Mouse (Mus musculus) midbrain, embryonic 10.5 days (tissue): Measurements from ENCODE around the gene Exoc7. TPM values are rescaled to one million over a fixed set of nuclear protein-coding genes. Genes with fewer than 3 reads are reported as not detected.

Experiments used
- DNase-seq: peaks from one replicate; pipeline ENCODE4 v3.0.0-alpha.2; 2017; ENCODE audit warnings: low spot score
- H3K27ac ChIP-seq: fragments of 300-500 bp; sonication (generic); replicated peaks from 2 replicates; pipeline ENCODE4 v1.5.1; 2016; ENCODE audit warnings: mild to moderate bottlenecking
- H3K27me3 ChIP-seq: fragments of 300-500 bp; sonication (generic); 2 replicates; pipeline ENCODE4 v1.6.1; 2016; ENCODE audit warnings: low read depth, mild to moderate bottlenecking; ENCODE audit not compliant: poor library complexity, severe bottlenecking
- H3K36me3 ChIP-seq: fragments of 300-500 bp; sonication (generic); 2 replicates; pipeline ENCODE4 v1.6.1; 2016; ENCODE audit warnings: mild to moderate bottlenecking, moderate library complexity
- H3K4me1 ChIP-seq: fragments of 300-500 bp; sonication (generic); 2 replicates; pipeline ENCODE4 v1.6.1; 2016
- H3K4me3 ChIP-seq: fragments of 300-500 bp; sonication (generic); 2 replicates; pipeline ENCODE4 v1.5.1; 2016; ENCODE audit warnings: mild to moderate bottlenecking, moderate library complexity
- H3K9me3 ChIP-seq: fragments of 300-500 bp; sonication (generic); replicated peaks from 2 replicates; pipeline ENCODE4 v1.6.1; 2016; ENCODE audit warnings: mild to moderate bottlenecking
- WGBS: fragments of 180-500 bp; shearing (Covaris S2); methylation state at CpG from one replicate; pipeline ENCODE4 v1.1.7; 2016; 5-methylcytosine and 5-hydroxymethylcytosine counted together
- polyA plus RNA-seq: library from polyadenylated mRNA; unstranded; fragments of >200 nt; fragmentation: Nextera tagmentation; extraction: Ambion mirVana; gene quantifications from 2 replicates; pipeline ENCODE4 v1.2.1, GENCODE M21; 2016

The Exoc7 gene
- polyA plus RNA-seq, 1 experiment from 2014 or later: 57.6 TPM

GRCm38 (mm10) chr11:116267637-116268036 is 39.4 kb downstream of the Exoc7 start:
- Histone ChIP-seq H3K27me3 (no peaks in the 10 kb centered on the region), H3K4me3 (no peak overlapping the region), H3K4me1 (peaks cover 11% of the 10 kb centered on the region), H3K36me3 (peaks cover 100% of the 10 kb centered on the region), H3K27ac (no peak overlapping the region), H3K9me3 (no peaks in the 10 kb centered on the region)
- DNase-seq: no peak
- 87% methylated on average over 8 of the region's 8 CpGs for WGBS

GRCm38 (mm10) chr11:116265850-116266249 is 41.2 kb downstream of the Exoc7 start:
- no peaks in the 10 kb centered on the region for H3K4me1 ChIP-seq
- WGBS: 88% methylated on average over 4 of the region's 4 CpGs
- H3K27ac ChIP-seq: no peak overlapping the region
- DNase-seq: no peak
- no peaks in the 10 kb centered on the region for H3K27me3 ChIP-seq
- no peaks in the 10 kb centered on the region for H3K9me3 ChIP-seq
- H3K4me3 ChIP-seq: no peak overlapping the region
- H3K36me3 ChIP-seq: peaks cover 100% of the 10 kb centered on the region

- H3K9me3 ChIP-seq: no peaks in the 10 kb centered on the region
- H3K27ac ChIP-seq: no peak overlapping the region
- DNase-seq: no peak
- no peaks in the 10 kb centered on the region for H3K27me3 ChIP-seq
- 92% methylated on average over 11 of the region's 11 CpGs for WGBS
- peaks cover 100% of the 10 kb centered on the region for H3K36me3 ChIP-seq
- H3K4me1 ChIP-seq: no peaks in the 10 kb centered on the region
- no peak overlapping the region for H3K4me3 ChIP-seq
Measured at GRCm38 (mm10) chr11:116265352-116265751, 41.7 kb downstream of the Exoc7 start.

GRCm38 (mm10) chr11:116260259-116260658 is 46.8 kb downstream of the Exoc7 start:
- Histone ChIP-seq H3K27me3 (no peaks in the 10 kb centered on the region), H3K9me3 (no peaks in the 10 kb centered on the region), H3K36me3 (peaks cover 100% of the 10 kb centered on the region), H3K4me1 (no peaks in the 10 kb centered on the region), H3K4me3 (no peak overlapping the region), H3K27ac (no peak overlapping the region)
- 92% methylated on average over 7 of the region's 7 CpGs for WGBS
- no peak for DNase-seq

GRCm38 (mm10) chr11:116259461-116259860 is 47.6 kb downstream of the Exoc7 start:
- Histone ChIP-seq H3K36me3 (peaks cover 100% of the 10 kb centered on the region), H3K4me1 (no peaks in the 10 kb centered on the region), H3K27me3 (no peaks in the 10 kb centered on the region), H3K4me3 (no peak overlapping the region), H3K9me3 (no peaks in the 10 kb centered on the region), H3K27ac (no peak overlapping the region)
- DNase-seq: no peak
- 94% methylated on average over 8 of the region's 8 CpGs for WGBS

- H3K36me3 ChIP-seq: peaks cover 100% of the 10 kb centered on the region
- no peak overlapping the region for H3K4me3 ChIP-seq
- no peaks in the 10 kb centered on the region for H3K27me3 ChIP-seq
- no peak overlapping the region for H3K27ac ChIP-seq
- no peak for DNase-seq
- whole genome bisulfite sequencing: 92% methylated on average over 9 of the region's 9 CpGs
- H3K9me3 ChIP-seq: no peaks in the 10 kb centered on the region
- no peaks in the 10 kb centered on the region for H3K4me1 ChIP-seq
Measured at GRCm38 (mm10) chr11:116255982-116256675, 50.9 kb downstream of the Exoc7 start.

GRCm38 (mm10) chr11:116255090-116255981 is 51.7 kb downstream of the Exoc7 start:
- WGBS: 92% methylated on average over 22 of the region's 22 CpGs
- Histone ChIP-seq H3K27ac (no peak overlapping the region), H3K4me3 (no peak overlapping the region), H3K9me3 (no peaks in the 10 kb centered on the region), H3K4me1 (no peaks in the 10 kb centered on the region), H3K36me3 (peaks cover 100% of the 10 kb centered on the region), H3K27me3 (no peaks in the 10 kb centered on the region)
- DNase-seq: no peak

- Histone ChIP-seq H3K4me1 (no peaks in the 10 kb centered on the region), H3K36me3 (peaks cover 100% of the 10 kb centered on the region), H3K4me3 (no peak overlapping the region), H3K27ac (no peak overlapping the region), H3K27me3 (no peaks in the 10 kb centered on the region), H3K9me3 (no peaks in the 10 kb centered on the region)
- DNase-seq: no peak
- 95% methylated on average over 9 of the region's 9 CpGs for WGBS
Measured at GRCm38 (mm10) chr11:116254627-116255026, 52.4 kb downstream of the Exoc7 start.

- 92% methylated on average over 3 of the region's 3 CpGs for WGBS
- peaks cover 100% of the 10 kb centered on the region for H3K36me3 ChIP-seq
- DNase-seq: no peak
- H3K27me3 ChIP-seq: no peaks in the 10 kb centered on the region
- no peaks in the 10 kb centered on the region for H3K4me1 ChIP-seq
- no peak overlapping the region for H3K4me3 ChIP-seq
- no peaks in the 10 kb centered on the region for H3K9me3 ChIP-seq
- H3K27ac ChIP-seq: no peak overlapping the region
Measured at GRCm38 (mm10) chr11:116253076-116253600, 53.9 kb downstream of the Exoc7 start.

- no peaks in the 10 kb centered on the region for H3K4me1 ChIP-seq
- no peaks in the 10 kb centered on the region for H3K27me3 ChIP-seq
- peaks cover 100% of the 10 kb centered on the region for H3K36me3 ChIP-seq
- no peaks in the 10 kb centered on the region for H3K9me3 ChIP-seq
- H3K27ac ChIP-seq: no peak overlapping the region
- WGBS: 97% methylated on average over 8 of the region's 8 CpGs
- H3K4me3 ChIP-seq: no peak overlapping the region
- DNase-seq: no peak
Measured at GRCm38 (mm10) chr11:116250898-116251297, 56.1 kb downstream of the Exoc7 start.

- Histone ChIP-seq H3K4me3 (no peak overlapping the region), H3K9me3 (no peaks in the 10 kb centered on the region), H3K27ac (no peak overlapping the region), H3K27me3 (no peaks in the 10 kb centered on the region), H3K36me3 (peaks cover 100% of the 10 kb centered on the region), H3K4me1 (no peaks in the 10 kb centered on the region)
- DNase-seq: no peak
- 87% methylated on average over 14 of the region's 14 CpGs for WGBS
Measured at GRCm38 (mm10) chr11:116247502-116248222, 59.4 kb downstream of the Exoc7 start.

GRCm38 (mm10) chr11:116245616-116246015 is 61.4 kb downstream of the Exoc7 start:
- no peak for DNase-seq
- no peaks in the 10 kb centered on the region for H3K27me3 ChIP-seq
- H3K9me3 ChIP-seq: no peaks in the 10 kb centered on the region
- peaks cover 80% of the 10 kb centered on the region for H3K36me3 ChIP-seq
- WGBS: 81% methylated on average over 6 of the region's 6 CpGs
- no peak overlapping the region for H3K4me3 ChIP-seq
- H3K4me1 ChIP-seq: peaks cover 12% of the 10 kb centered on the region
- no peak overlapping the region for H3K27ac ChIP-seq
